Mouse (Mus musculus): Measurements from ENCODE around the gene Hmgxb4.

The Hmgxb4 gene

DNA sequence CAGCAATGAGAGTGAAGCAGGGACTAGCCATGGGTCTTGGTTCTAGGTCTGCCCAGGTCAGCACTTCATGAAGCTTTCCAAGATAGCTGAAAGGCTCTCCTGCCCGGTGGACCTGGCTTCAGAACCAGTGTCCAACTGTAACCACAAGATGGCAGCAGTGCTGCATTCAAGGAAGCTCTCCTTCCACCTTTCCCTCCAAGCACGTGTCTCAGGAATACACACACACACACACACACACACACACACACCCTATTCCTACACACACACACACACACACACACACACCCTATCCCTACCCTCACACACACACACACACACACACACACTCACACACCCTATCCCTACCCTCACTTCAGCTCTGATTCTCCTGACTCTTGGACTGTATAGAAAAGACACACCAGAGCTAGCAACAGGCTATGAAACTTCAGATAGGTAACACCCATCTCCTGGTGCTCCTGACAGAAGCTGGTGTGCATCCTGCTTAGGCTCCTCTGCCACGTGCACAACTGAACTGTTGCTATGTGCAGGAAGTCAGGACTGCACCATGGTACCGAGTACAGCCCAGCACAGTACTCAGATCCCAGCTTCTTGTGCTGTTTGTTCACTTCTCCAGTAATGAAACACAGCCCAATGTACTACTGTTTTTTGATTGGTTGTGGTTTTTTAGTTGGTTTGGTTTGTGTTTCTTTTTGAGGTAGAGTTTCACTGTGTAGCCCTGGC, 78.6 kb downstream of the Hmgxb4 start:
- DNase-seq (ENCODE audit: low spot score in 2 of 2): peak; percentile 76 to 86

DNA sequence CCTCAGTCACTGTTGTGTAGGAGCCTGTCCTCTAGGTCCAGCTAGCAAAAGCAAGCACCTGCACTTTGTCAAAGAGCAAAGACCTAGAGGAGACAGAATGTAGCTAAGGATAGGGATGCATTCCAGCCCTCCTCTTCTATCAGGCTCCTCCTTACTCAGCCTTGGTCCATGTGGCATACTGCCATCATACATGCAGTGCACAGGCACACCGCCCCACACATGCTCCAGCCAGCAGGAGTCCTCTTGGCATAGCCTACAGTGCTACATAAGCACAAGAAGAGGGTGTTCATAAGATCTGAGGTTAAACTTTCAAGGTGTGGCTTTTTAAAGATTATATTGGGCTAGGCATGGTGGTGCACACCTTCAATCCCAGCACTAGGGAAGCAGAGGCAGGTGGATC, 81.7 kb downstream of the Hmgxb4 start:
- DNase-seq (ENCODE audit: low spot score in 2 of 2): no peak

DNA sequence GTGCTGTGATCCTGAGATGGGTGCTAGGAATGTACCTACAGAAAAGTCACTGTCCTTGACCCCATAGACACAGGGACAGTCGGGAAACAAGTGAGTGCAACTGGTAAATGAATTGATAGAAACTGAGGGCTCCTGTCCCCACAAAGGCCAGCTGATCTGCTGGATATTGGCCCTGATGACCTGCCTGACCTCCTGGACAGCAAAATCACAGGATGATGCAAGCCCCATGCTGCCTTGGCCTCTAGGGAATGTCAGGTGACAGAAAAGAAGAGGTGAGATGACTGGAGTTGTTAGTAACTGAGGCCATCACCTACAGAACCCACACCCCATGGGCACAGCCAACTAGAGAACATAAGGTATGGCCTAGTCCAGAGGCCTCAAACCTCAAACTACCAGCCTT, 85.1 kb downstream of the Hmgxb4 start:
- DNase-seq (ENCODE audit: low spot score in 2 of 2): no peak

DNA sequence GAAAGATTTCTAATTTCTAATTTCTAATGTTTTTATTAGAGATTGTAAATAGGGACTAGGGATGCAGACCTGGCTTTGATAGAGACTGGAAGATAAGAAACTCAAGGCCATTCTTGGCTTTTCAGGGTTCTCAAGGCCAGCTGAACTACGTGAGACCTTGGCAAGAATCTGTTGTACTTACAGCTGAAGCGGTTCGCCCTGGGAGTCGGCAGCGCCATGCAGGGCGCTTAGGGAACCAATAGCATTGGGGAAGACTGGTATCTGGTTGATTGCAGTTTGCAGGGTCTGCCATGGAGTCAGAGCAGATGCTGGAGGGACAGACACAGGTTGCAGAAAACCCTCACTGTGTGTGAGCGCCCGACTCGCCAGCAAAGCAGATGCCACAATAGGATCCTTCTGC, 85.7 kb downstream of the Hmgxb4 start:
- no peak for DNase-seq (ENCODE audit: low spot score in 2 of 2)
